Mouse (Mus musculus): ENCODE measurements around the gene Hmgcs1. TPM values are rescaled to one million over a fixed set of nuclear protein-coding genes. Genes with fewer than 3 reads are reported as not detected.
"Not testable (repeated sequence)": the region's sequence is repeated elsewhere in the genome, so short reads cannot be mapped to it uniquely, and the experiment has no call there.

Gene Hmgcs1
- total RNA-seq, 2 experiments from 2014 or later: 814 to 887 TPM

DNA sequence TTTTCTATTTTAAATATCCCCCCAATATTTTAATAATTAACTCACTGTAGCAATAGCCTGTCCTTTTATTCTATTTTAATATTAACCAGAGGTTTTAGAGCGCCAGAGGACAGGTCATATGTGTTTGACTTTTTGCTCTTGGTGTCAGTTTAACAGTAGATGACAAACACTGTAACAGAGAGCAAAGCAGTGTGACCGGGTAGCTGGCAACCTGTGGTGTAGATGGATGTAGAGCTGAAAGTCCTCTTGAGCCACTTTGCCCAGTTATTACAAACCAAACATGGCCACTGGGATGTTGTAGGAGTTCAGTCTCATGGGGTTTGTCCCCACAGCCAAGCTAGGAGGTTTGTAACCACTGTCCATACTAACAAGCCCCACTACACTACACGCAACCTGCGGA, 8.3 kb downstream of the Hmgcs1 start:
- intact Hi-C loops (cut with DNase I): no loop called here

DNA sequence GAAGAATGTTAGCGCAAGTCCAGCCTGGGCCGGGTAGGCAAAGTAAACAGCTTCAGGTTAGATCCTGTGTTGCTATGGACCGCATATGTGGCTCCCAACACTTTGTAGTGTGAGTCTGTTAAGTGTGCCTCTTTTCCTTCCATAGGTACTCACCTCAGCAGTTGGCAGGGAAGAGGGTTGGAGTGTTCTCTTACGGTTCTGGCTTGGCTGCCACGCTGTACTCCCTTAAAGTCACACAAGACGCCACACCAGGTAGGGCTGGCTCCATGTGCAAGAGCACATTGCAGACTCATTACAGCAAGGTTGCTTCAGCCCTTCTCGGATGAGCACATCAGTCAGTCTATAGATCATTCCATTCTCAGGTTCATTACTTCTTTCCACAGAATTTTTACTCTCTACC, 14.1 kb downstream of the Hmgcs1 start:
- intact Hi-C loops (cut with DNase I): loop anchor here (5.0 kb wide), 1 partner anchor 68 kb away; no protein-coding TSS in a partner anchor
- DNase-seq: no peak

More for the DNA sequence above, 8.3 kb downstream of the Hmgcs1 start:
- DNase-seq: no peak

DNA sequence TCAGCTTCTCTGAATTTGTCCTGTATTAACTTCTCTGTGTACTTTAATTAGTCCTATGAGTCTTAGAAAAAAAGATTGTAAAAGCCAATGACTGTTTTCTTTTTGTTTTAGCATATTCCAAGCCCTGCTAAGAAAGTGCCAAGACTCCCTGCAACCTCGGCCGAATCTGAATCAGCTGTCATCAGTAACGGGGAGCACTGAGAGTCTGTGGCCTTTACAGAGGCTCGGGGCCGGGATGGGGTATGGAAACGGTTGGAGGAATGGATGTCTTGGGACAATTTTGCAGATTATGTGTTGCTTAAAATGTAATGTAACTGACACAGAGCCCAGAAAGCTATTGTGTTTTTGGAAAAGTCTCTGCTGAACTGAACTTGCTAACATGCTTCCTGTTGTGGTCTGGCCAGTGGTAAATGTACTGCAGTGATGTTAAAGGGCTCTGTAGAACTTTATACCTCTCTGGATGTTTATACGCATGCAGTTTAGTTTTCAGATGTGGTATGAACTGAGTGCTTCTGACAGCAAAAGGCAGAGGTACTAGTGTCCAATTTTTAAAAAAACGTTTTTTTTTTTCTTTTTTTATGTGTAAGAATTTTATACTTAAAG, 16.2 kb downstream of the Hmgcs1 start:
- intact Hi-C loops (cut with DNase I); DNase-seq: not testable (repeated sequence)

DNA sequence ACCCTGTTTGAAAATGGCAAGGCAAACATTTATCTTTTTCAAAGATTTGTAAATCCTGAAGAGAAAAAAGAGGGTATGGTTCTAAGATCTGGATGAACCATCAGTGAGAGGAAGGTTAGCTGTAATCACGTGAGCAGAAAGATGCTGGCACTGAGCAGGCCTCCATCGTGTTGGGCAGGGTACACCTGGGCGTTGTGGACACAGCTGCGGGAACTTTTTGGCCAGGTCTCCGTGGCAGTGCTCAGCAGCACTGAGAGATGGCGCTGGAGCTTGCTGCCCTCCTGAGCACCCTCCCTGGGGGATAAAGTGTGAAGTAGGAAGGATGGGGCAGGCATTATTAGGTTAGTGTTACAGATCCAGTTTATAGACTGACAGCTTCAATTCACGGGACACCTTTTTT, 16.8 kb downstream of the Hmgcs1 start:
- no peak for DNase-seq
- intact Hi-C loops (cut with DNase I): no loop called here

DNA sequence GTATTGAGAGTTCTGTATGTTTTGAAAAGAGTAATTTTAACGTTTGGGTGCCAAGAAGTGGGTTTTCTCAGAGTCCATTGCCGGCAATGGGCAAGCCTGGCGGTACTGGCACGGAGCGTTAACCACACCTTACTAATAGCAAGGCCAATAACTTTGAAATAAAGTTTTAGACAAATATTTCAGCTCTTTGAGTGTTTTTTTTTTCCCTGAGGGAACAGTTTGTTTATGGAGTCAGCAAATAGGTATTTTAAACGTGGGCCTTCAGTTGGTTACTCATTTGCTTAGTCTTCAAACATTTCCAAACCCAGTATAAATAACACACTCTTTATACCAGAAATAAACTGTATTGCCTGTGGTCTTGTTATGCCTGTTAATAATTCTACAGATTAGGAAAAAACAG, 17.7 kb downstream of the Hmgcs1 start:
- intact Hi-C loops (cut with DNase I): no loop called here

DNA sequence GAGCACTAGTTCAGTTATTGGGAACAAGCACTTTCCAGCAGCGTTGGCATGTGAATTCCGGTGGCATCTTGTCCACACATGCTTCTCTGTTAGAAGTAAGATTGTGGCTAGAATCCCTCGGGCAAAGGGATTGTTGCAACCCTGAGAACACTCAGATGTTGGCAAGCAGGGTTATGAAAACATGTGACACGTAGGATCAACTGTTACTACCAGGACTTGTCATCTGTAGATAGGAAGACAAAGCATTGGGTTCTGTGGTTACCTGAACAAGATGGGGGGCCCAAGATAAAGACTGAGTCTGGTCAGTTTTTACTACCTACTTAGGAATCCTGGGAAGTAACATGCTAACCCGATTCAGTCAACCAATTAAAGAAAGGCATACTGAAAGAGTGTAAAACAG, 18.8 kb downstream of the Hmgcs1 start:
- intact Hi-C loops (cut with DNase I): no loop called here
- no peak for DNase-seq

More for the DNA sequence above, 17.7 kb downstream of the Hmgcs1 start:
- no peak for DNase-seq

DNA sequence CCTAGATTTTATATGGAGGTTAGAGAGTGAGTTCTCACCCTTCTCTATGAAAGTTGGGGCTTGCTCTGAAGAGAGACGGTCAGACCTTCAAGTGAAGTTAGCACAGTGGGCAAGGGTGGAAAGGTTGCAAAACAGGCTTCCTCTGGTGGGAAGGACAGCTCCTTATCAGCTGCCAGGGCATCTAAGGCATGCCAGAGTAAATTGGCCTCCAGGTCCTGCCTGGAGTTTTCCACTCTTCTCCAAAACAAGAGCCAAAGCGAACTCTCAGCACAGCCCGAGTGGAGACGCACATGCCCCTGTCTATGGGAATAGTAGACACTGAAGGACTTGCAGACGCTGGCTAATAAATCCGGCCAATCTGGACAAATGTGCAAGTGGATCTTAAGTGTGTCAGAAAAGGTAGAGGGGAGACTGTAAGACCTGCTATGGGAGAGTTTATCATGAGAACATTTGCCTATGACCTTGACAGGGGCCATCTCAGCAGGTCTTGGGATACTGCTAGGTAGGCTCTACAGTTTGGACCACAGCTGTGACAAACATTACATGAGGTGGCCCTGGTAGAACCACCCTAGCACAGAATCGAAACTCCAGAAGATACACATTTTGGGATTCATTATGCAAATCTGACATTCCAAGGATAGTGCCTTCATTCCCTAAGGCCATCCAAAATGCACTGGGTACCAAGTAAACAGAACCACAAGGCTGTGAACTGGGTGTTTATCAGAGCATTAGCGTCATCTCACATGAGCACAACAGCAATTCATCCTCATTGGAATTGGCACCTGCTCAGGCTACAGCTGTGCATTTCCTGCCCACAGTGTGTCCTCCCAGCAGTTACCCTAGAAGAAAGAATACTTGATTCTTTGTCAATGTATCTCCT, 19.4 kb downstream of the Hmgcs1 start:
- intact Hi-C loops (cut with DNase I): no loop called here
- DNase-seq: no peak

DNA sequence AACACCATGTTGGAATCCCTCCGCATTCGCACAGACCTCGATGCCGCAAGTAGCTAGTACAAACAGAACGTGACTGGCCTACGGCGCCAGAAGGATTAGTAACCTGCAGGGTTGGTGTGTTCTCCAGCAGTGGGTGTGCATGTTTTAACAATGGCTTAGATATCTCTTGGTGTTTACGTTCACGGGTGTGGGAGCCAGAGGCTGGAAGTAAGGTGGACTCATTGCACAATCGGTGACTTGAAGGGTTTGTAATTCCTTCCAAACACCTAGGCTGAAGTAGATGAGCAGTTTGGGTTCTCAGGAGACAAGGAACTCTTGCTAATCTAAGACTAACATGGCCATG, 20.1 kb downstream of the Hmgcs1 start:
- no peak for DNase-seq
- intact Hi-C loops (cut with DNase I): no loop called here

DNA sequence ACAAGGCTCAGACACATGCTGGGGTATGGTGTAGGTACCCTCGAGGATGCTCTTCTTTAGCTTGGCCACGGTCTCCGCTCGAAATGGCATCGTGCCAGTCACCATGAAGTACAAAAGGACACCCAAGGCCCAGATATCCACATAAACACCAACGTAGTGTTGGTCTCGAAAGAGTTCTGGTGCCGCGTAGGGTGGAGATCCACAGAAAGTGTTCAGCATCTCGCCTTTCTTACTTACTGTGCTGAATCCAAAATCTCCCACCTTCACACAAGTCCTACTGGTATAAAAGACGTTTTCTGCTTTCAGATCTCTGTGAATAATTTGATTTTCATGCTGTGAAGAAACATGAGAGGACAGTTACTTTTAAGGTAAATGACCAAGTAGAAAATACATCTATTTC, 22.3 kb downstream of the Hmgcs1 start:
- intact Hi-C loops (cut with DNase I): no loop called here
- no peak for DNase-seq

DNA sequence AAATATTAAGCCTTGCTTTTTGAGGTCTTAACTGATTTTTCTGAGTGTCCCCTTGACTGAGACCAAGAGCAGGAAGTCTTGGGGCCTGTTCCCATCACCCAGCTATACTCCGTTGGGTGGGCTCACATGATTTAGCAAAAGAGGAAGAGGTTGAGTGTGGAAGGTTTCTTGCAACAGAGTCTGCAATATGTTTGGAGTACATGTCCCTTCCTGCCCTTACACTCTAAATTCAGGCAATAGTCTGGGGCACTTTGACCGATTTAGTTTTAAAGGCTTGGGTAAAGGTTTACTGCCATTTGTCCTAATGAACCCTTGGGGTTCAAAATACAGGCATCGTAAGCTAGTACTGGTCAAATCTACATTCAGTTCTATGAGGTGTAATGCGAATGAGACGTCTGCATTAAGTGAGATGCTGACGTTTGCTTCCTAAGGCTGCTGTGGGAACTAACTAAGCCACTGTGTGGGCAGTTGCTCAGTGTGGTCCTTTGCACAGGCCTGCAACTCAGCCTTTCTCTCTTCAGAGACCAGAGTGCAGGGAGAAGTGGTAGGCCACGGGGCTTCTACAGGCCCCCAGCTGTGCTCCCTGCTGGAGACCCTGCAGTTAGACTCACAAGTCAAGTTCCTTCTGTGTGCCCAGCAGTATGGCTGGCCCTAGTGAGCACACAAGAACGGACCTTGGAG, 23.1 kb downstream of the Hmgcs1 start:
- intact Hi-C loops (cut with DNase I): no loop called here

DNA sequence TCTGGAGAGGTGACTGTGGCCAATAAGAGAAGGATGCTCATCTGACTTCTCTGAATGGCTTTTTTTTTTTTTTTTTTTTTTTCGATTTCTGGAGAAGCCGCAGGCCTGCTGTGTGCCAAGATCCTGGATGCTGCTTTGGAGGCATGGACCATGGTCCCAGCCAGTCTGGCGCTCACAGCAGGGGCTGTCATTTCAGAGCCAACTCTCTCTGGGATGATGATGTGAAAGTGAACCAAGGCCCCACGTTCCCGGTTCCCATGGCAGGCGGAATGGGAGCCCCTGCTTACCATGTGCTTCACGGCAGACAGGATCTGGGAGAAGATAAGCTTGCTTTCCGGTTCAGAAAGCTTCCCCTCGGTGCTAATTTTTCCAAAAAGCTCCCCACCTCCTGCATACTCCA, 23.6 kb downstream of the Hmgcs1 start:
- intact Hi-C loops (cut with DNase I): no loop called here
- peak; percentile 82 for DNase-seq

More for the DNA sequence above, 23.1 kb downstream of the Hmgcs1 start:
- DNase-seq: peak; percentile 25

DNA sequence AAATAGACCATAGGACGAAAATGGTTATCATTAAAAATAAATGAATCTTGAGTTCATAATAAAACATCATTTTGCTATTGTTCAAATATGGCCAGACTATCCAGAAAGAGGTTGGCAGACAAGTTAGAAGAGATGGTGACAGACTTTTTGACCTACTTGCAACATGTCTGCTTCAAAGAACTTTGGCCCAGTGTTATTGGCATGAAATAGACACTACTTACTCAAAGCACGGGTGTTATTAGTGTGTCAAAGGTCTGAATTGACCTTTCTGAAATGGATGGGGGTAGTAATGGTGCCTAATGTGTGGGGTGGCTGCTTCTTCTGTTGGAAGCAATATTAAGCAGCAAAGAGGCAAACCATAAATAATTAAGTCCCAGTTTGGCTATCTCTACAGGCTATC, 25.9 kb downstream of the Hmgcs1 start:
- intact Hi-C loops (cut with DNase I): no loop called here
- no peak for DNase-seq

DNA sequence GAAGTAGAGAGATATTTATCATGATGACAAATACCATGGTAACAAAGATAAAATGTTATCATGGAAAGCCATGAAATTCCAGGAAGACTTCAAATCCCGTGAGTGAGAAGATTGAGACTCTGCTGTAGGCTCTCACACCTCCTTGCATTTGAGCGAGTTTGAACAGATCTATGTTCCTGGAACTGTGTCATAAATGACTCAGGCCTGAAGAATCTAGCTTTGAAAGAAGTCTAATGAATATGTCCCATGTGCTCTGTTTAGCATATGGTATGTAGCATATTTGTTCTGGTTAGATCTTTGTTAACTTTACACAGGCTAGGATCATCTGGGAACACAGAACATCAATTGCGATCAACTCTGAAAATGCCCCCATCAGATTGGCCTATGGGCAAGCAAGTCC, 32.3 kb downstream of the Hmgcs1 start:
- intact Hi-C loops (cut with DNase I): no loop called here
- DNase-seq: no peak

DNA sequence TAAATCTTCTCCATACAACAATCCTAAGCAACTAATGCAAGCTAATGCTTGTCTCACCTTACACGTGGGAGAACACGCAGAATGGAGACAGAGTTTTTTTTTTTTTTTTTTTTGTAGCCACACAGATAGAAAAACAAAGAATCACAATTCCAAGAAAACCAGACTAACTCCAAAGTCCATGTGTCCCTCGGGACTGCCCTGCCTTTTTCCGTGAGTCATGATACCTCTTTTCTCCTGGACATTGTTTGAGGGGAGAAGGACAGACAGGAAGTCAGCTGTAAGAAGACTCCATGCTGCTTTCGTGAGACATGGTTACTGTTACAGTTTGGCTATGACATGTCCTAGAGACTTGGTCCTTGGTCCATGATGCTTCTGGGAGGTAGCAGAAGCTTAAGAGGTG, 33.2 kb downstream of the Hmgcs1 start:
- no peak for DNase-seq
- intact Hi-C loops (cut with DNase I): no loop called here

DNA sequence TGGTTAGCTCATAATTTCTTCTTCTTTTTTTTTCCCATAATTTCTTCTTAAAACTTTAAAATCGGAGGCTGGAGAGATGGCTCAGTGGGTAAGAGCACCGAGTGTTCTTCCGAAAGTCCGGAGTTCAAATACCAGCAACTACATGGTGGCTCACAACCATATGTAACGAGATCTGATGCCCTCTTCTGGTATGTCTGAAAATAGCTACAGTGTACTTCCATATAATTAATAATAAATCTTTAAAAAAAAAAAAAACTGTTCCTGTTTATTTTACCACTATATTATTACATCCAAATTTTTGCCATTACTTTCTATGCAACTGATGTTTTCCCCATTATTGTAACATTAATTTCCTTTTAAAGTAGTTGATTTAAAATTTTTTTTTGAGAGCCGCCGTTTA, 34.4 kb downstream of the Hmgcs1 start:
- intact Hi-C loops (cut with DNase I): no loop called here
- DNase-seq: no peak

DNA sequence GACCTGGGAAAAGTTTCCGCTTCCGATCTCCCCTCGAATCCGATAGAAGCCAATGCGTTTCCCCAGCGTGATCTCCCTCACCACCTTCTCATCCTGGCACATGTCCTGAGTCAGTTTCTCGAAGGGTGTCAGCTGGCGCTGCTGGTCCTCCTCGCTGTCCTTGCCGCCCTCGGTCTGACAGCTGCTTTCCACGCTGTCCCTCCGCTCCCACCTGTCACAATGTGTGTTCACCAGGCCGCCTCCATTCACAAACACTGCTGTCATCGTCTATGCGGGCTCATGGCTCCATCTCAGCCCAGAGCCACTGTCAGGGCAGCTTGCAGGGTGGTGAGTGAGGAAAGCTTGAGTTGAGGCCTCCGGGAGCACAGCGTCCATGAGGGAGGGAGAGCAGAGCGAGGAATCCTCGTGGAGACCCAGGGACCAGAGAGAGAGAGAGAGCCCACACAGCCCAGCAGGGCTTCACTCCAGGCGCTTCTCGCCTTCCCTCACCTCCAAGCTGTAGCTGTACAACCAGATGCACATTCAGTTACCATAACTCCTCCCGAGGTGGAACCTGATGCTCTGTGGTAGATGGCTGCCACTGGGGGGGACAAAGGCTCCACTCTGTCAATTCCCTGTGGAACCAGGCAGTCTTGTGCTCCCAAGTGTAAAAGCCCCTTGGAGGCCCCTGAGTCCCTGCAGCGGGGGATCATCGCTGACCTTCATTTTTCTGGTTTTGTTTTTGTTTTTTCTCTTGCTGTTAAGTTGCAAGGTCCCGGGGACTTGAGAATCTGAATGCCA, 37.6 kb downstream of the Hmgcs1 start:
- DNase-seq: peak; percentile 53
- intact Hi-C loops (cut with DNase I): no loop called here

DNA sequence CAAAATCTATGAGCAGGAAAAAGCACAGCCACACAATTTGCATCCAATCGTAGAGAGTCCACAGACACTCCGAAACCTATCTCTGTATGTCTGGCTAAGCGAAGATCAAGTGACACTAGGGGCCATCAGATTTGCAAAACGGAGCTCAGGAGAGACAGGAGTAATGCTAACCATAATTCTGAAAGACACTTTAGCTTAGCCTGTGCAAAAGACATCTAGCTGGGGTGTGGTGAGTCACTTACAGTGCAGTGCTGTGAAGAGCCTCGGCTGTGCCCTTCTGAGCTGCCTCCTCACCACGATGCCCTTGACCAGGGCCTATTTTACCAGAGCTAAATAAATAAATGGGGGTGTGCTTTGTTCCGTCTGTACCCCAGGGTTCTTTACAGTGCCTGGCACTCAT, 39.2 kb downstream of the Hmgcs1 start:
- intact Hi-C loops (cut with DNase I): no loop called here

DNA sequence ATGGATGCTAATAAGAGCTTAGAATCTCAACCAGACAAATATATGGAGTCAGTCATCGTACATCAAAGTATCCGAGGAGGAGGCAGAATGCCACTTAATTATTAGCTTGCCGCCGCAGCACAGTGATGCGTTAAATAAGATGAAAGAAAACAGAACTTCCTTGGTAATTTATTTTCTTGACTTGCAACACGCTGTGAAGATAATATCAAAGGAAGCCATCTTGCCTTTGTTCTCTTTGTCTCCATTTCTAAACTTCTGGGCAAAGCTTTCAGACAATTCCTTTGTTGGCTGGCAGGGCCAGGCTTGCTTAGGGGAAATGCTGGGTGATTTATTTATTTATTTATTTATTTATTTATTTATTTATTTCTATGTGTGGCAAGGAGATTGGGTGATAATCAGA, 41.3 kb downstream of the Hmgcs1 start:
- intact Hi-C loops (cut with DNase I): no loop called here
- DNase-seq: no peak

More for the DNA sequence above, 39.2 kb downstream of the Hmgcs1 start:
- no peak for DNase-seq

DNA sequence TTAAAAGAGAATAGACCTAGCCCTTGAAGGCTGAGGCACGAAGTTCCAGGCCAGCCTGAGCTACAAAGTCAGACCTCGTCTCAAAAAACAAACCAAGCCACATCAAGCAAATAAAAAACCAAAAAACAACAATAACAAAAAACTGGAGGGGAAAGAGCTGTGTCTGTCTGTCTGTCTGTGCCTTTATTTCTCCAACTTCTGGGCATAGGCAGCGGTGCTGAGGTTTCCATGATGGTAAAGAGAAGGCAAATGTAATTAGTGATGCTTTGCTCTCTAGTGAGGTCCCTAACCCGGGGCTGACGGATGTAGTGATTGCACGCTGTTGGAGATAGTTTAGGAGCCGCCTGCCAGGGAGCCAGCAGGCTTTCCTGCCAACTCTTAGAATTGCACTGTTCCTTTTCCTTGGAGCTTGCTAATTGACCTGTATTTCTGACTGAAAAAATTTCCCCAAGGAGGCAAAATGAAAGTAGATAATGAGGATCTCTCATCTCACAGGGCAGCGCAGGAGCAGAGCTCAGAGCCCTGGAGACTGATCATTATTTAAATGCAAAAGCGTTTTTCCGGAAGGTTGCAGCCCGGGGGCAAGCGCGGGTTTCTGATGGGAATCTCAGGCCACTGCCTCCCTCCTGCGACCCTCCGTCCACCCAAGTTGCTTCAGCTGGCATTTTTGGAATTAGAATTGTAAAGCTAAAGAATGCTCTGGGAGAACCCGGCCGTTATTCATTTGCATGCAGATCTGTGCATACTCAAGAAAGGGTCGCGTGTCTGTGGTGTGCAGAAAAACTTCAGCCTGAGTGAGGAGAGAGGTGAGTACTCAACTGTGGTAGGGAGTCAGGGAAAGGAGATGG, 51.4 kb downstream of the Hmgcs1 start:
- intact Hi-C loops (cut with DNase I): no loop called here

More for the DNA sequence above, 51.4 kb downstream of the Hmgcs1 start:
- peak; percentile 17 for DNase-seq

Data from left cerebral cortex, postnatal 4 days (tissue).